Mouse (Mus musculus) heart, postnatal 0 days (tissue): ENCODE measurements around the gene Cldn4.

Source experiments
- CTCF ChIP-seq: IDR thresholded peaks from 2 replicates; pipeline ENCODE4 v1.5.1; 2016; ENCODE audit warnings: antibody characterized with exemption, control low read depth, low read depth
- EP300 ChIP-seq: IDR thresholded peaks from 2 replicates; pipeline ENCODE4 v1.6.1; 2016; ENCODE audit warnings: antibody characterized with exemption, low read depth

DNA sequence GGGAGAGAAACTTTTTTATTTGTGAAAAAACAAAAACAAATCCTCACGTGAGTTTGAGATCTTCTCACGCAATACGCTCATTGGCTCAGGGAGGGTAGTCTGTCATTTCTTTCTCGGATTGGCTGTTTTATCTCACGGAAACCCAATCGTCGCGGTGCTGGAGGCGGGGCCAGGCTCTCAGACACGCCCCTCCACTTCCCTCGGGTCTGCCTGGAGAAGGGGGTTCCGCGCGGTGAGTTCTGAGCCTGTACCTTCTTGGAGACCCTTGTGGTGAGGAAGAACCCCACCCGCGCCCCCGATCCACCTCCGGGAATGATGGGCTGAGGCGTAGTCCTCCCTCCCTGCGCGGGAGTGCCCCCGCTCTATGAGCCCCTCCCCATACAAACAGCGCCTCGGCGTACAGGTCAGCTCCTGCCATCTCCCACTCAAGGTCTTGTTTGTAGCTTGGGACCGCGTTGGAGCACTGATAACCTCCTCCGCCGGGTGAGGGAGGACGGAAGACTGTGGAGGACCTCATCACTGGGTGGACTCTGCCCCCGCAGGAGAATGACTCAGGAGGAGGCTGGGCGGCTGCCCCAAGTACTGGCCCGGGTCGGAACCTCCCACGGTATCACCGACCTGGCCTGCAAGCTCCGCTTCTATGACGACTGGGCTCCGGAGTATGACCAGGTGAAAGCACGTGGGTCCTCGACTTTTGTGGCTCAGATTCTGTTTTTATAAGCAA, 14.4 kb downstream of the Cldn4 start, which contains the start of gene Mettl27:
- TF ChIP-seq CTCF, result no peak
- no peak for TF ChIP-seq EP300
